Mouse (Mus musculus) kidney, postnatal 36 days (tissue): Measurements from ENCODE around the gene D130052B06Rik.

Experiments used
- DNase-seq, 2 experiments: peaks; one replicate each; pipeline ENCODE4 v3.0.0; 2021 to 2022; ENCODE audit warnings: mixed read lengths in 2 of 2

The D130052B06Rik gene

GRCm38 (mm10) chr11:33668376-33668775 is 69.3 kb downstream of the D130052B06Rik start:
- no peak for DNase-seq

- DNase-seq: no peak
Measured at GRCm38 (mm10) chr11:33670105-33670965, 71.2 kb downstream of the D130052B06Rik start.
